Mouse (Mus musculus): Measurements from ENCODE around the gene Gfer.

GRCm38 (mm10) chr17:24676877-24677276, 19.1 kb downstream of the Gfer start:
- TF ChIP-seq CTCF (IDR thresholded peaks at IDR 0.05; ENCODE audit: low read depth, low read length) (no peak), POLR2A (IDR thresholded peaks at IDR 0.05; ENCODE audit: extremely low read depth, insufficient read depth, low read length) (no peak)

Measured in liver, adult 2 months (tissue).